Mouse (Mus musculus): Measurements from ENCODE around the gene Hs1bp3.

DNA sequence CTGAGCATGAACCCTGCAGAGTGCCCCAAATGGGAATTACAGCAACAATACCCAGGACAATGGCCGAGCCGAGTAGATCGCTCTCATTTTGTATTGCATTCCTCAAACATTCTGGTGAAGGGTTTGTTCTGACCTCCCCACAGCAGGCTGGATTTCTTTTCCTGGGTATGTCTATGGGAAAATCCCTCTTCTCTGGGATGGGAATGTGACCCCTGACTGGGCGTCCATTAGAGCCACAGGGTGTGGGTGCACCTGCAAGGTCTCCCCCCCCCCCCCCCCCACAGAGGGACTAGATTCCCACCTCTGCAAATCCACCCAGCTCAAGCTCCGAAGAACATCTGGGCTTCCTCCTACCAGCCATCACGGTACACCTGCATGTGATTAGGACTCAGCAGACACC, 24.1 kb upstream of the Hs1bp3 start:
- TF ChIP-seq CTCF (IDR thresholded peaks at IDR 0.05; ENCODE audit: insufficient read depth, low read depth, low read length) = no peak
- TF ChIP-seq POLR2A (IDR thresholded peaks at IDR 0.05; ENCODE audit: insufficient read depth, low read depth, low read length) = no peak
